12 mouse cellular contexts compared by ENCODE assay signal in the genomic region with DNA sequence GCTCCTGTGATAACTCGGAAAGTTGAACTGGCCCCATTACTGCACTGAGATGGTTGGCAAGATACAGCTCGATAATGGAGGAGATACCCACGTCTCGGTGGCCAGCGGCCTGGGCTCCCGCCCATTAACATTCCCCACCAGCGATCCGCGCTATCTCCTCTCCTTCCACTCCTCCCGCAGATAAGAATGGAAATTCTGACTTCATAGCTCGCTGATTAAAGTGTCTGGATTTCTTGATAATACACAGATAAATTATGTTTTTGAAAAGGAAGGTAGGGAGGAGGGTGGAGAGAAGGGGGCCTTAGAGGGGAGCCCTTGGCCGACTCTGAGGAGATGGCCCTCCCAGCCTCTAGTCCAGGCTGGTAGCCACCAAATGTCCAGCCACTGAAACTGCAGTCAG. TPM values are rescaled to one million over a fixed set of nuclear protein-coding genes. Genes with fewer than 3 reads are reported as not detected.
DNase-seq lines count a peak whose midpoint lies in the region; ATAC-seq lines count a peak whose summit lies in the region.
"Had no signal": no experiment of that assay in that cellular context is flagged by ENCODE, and none has a peak within 500 bp of the region (broad histone marks: within the 10 kb centered on the region; RNA-seq: fewer than 3 reads in every experiment).

No protein-coding gene starts in this region.

- no peak overlapping the region for H3K9ac ChIP-seq in forebrain, embryonic 15.5 days (replicated peaks)
- H3K9ac ChIP-seq in hindbrain, embryonic 15.5 days: no peak overlapping the region
- H3K9ac ChIP-seq in liver, embryonic 16.5 days (ENCODE audit: low read depth, low read length): peak overlapping the region; percentile 75

- intact Hi-C loops in gastrocnemius, postnatal 14 days (cut with DNase I; ENCODE audit: low total_unique reads): no loop called here

- no peak overlapping the region for H3K4me2 ChIP-seq in forebrain, embryonic 15.5 days (replicated peaks)
- H3K4me2 ChIP-seq in hindbrain, embryonic 15.5 days: no peak overlapping the region
- H3K4me2 ChIP-seq in liver, embryonic 16.5 days (ENCODE audit: low read depth, low read length): peak overlapping the region; percentile 94

- ATAC-seq in forebrain, embryonic 15.5 days (replicated peaks): no peak
- no peak for ATAC-seq in megakaryocyte, adult 5-6 weeks (ENCODE audit: poor library complexity, severe bottlenecking)
- ATAC-seq in hindbrain, embryonic 15.5 days (ENCODE audit: low FRiP score, low read depth): no peak
- ATAC-seq in liver, embryonic 16.5 days (ENCODE audit: low read depth): no peak

- H3K27me3 ChIP-seq in forebrain, embryonic 10.5 days (ENCODE audit: poor library complexity, severe bottlenecking): peaks cover 57% of the 10 kb centered on the region
- no peaks in the 10 kb centered on the region; the same call in 1 of the 2 replicates for H3K27me3 ChIP-seq in forebrain, embryonic 15.5 days
- H3K27me3 ChIP-seq in megakaryocyte, embryonic 14.5 days (replicated peaks): no peaks in the 10 kb centered on the region
- no peaks in the 10 kb centered on the region for H3K27me3 ChIP-seq in hindbrain, embryonic 15.5 days
- no peaks in the 10 kb centered on the region for H3K27me3 ChIP-seq in liver, embryonic 16.5 days (ENCODE audit: control insufficient read depth, insufficient read depth, low read depth, low read length)

- H3K4me1 ChIP-seq in forebrain, embryonic 10.5 days: peaks cover 75% of the 10 kb centered on the region
- H3K4me1 ChIP-seq in forebrain, embryonic 15.5 days: peaks cover 3% of the 10 kb centered on the region; the same call in 1 of the 2 replicates
- H3K4me1 ChIP-seq in megakaryocyte, embryonic 14.5 days: peaks cover 100% of the 10 kb centered on the region
- peaks cover 29% of the 10 kb centered on the region for H3K4me1 ChIP-seq in hindbrain, embryonic 15.5 days (replicated peaks)
- peaks cover 99% of the 10 kb centered on the region for H3K4me1 ChIP-seq in liver, embryonic 16.5 days (ENCODE audit: control insufficient read depth, low read depth, low read length)

- H3K9me3 ChIP-seq in forebrain, embryonic 10.5 days: no peaks in the 10 kb centered on the region
- H3K9me3 ChIP-seq in forebrain, embryonic 15.5 days: no peaks in the 10 kb centered on the region
- H3K9me3 ChIP-seq in megakaryocyte, embryonic 14.5 days: no peaks in the 10 kb centered on the region
- H3K9me3 ChIP-seq in hindbrain, embryonic 15.5 days: no peaks in the 10 kb centered on the region
- no peaks in the 10 kb centered on the region for H3K9me3 ChIP-seq in liver, embryonic 16.5 days (replicated peaks; ENCODE audit: control insufficient read depth, low read length)

- no peak overlapping the region for H3K4me3 ChIP-seq in forebrain, embryonic 10.5 days
- H3K4me3 ChIP-seq in forebrain, embryonic 15.5 days: no peak overlapping the region
- peak overlapping the region; percentile 87 for H3K4me3 ChIP-seq in megakaryocyte, embryonic 14.5 days (replicated peaks)
- H3K4me3 ChIP-seq in hindbrain, embryonic 15.5 days: no peak overlapping the region
- peak overlapping the region; percentile 21 for H3K4me3 ChIP-seq in liver, embryonic 16.5 days (ENCODE audit: low read depth, low read length)

- no peak for DNase-seq in forebrain, embryonic 10.5 days (ENCODE audit: extremely low spot score, low spot score)
- no peak for DNase-seq in gastrocnemius, postnatal 14 days
- DNase-seq in layer of hippocampus, adult 11-12 months (ENCODE audit: low spot score): no peak
- DNase-seq: cerebellum, adult 11-12 months; lung, adult 2 months; right cerebral cortex, postnatal 14 days; thymus, postnatal 25 days had no signal

- 0 out of 2 replicates have a peak overlapping the region, but pooled peaks have one; percentile 57 for H3K27ac ChIP-seq in forebrain, embryonic 10.5 days
- no peak overlapping the region for H3K27ac ChIP-seq in forebrain, embryonic 15.5 days (replicated peaks)
- H3K27ac ChIP-seq in hindbrain, embryonic 15.5 days (replicated peaks): 0 out of 2 replicates have a peak overlapping the region, but pooled peaks have one; percentile 8
- peak overlapping the region; percentile 92 for H3K27ac ChIP-seq in liver, embryonic 16.5 days (ENCODE audit: low read length)

- no peaks in the 10 kb centered on the region for H3K36me3 ChIP-seq in forebrain, embryonic 10.5 days (replicated peaks)
- H3K36me3 ChIP-seq in forebrain, embryonic 15.5 days: no peaks in the 10 kb centered on the region
- H3K36me3 ChIP-seq in megakaryocyte, embryonic 14.5 days (replicated peaks; ENCODE audit: low read length): peaks cover 97% of the 10 kb centered on the region
- H3K36me3 ChIP-seq in hindbrain, embryonic 15.5 days: no peaks in the 10 kb centered on the region
- H3K36me3 ChIP-seq in liver, embryonic 16.5 days (ENCODE audit: control insufficient read depth, insufficient read depth): peaks cover 10% of the 10 kb centered on the region

- 79% methylated on average over 12 of the region's 12 CpGs for WGBS in forebrain, embryonic 10.5 days
- 83% methylated on average over 12 of the region's 12 CpGs for WGBS in forebrain, embryonic 15.5 days
- WGBS in hindbrain, embryonic 15.5 days: 70% methylated on average over 12 of the region's 12 CpGs
- 14% methylated on average over 12 of the region's 12 CpGs for WGBS in liver, embryonic 16.5 days (ENCODE audit: insufficient replicate concordance)

RNA-seq across cellular contexts. Expression of a gene that starts 9.1 kb away (rescaled TPM):
- 0.82 and 0.88 TPM in 2 replicates for polyA plus RNA-seq in forebrain, embryonic 10.5 days (2016; fragmentation: Nextera tagmentation; extraction: Ambion mirVana)
- polyA plus RNA-seq in forebrain, embryonic 15.5 days (2015; fragmentation: Nextera tagmentation; extraction: Ambion mirVana): 0.89 and 0.92 TPM in 2 replicates
- polyA plus RNA-seq in megakaryocyte, embryonic 14.5 days (2012; ENCODE audit: insufficient read depth, low replicate concordance): 1,238 and 3,030 TPM in 2 replicates
- 4.3 and 4.5 TPM in 2 replicates for total RNA-seq in megakaryocyte, adult 5-6 weeks (2015)
- 4.8 and 5.6 TPM in 2 replicates for total RNA-seq in megakaryocyte, adult 5-6 weeks (2017)
- polyA plus RNA-seq in hindbrain, embryonic 15.5 days (2015; fragmentation: Nextera tagmentation; extraction: Ambion mirVana): 1.4 and 2.3 TPM in 2 replicates
- polyA plus RNA-seq in liver, embryonic 16.5 days (2015; fragmentation: Nextera tagmentation; extraction: Ambion mirVana): 6.8 and 8.1 TPM in 2 replicates
- 1 to 10 TPM; 8.4 to 8.6 TPM for total RNA-seq in gastrocnemius, postnatal 14 days (2021)

Comparison
In these comparisons a context has a peak if more than half of its experiments do, and no peak if none do; other contexts are left out.
1. H3K4me3 ChIP-seq: peak in megakaryocyte, embryonic 14.5 days (single experiment) and liver, embryonic 16.5 days (single experiment); none in forebrain, embryonic 10.5 days (single experiment), forebrain, embryonic 15.5 days (single experiment) and hindbrain, embryonic 15.5 days (single experiment).
2. RNA of a gene that starts 9.1 kb away (polyA plus RNA-seq): 1,238 to 3,030 TPM in megakaryocyte, embryonic 14.5 days; 6.8 to 8.1 TPM in liver, embryonic 16.5 days, 1.4 to 2.3 TPM in hindbrain, embryonic 15.5 days, 0.89 to 0.92 TPM in forebrain, embryonic 15.5 days and 0.82 to 0.88 TPM in forebrain, embryonic 10.5 days; every median in the first group is over 100 times any median in the second.